Mouse (Mus musculus) hindbrain, embryonic 12.5 days (tissue): ENCODE measurements around the gene Sh3bp4. TPM values are rescaled to one million over a fixed set of nuclear protein-coding genes. Genes with fewer than 3 reads are reported as not detected.

Experiments
- ATAC-seq: fragments of 200-750 bp; cut with Nextera tagmentation; 2 replicates; pipeline ENCODE4 v1.8.0; 2017; ENCODE audit warnings: moderate TSS enrichment; ENCODE audit not compliant: low FRiP score
- H3K27ac ChIP-seq: fragments of 300-500 bp; sonication (generic); 2 replicates; pipeline ENCODE4 v1.5.1; 2016; ENCODE audit warnings: mild to moderate bottlenecking
- H3K27me3 ChIP-seq: fragments of 300-500 bp; sonication (generic); 2 replicates; pipeline ENCODE4 v1.6.1; 2016; ENCODE audit warnings: mild to moderate bottlenecking
- H3K36me3 ChIP-seq: fragments of 300-500 bp; sonication (generic); 2 replicates; pipeline ENCODE4 v1.6.1; 2016; ENCODE audit warnings: mild to moderate bottlenecking
- H3K4me1 ChIP-seq: fragments of 300-500 bp; sonication (generic); 2 replicates; pipeline ENCODE4 v1.6.1; 2016
- H3K4me2 ChIP-seq: fragments of 300-500 bp; sonication (generic); replicated peaks from 2 replicates; pipeline ENCODE4 v1.6.1; 2016; ENCODE audit warnings: mild to moderate bottlenecking
- H3K4me3 ChIP-seq: fragments of 300-500 bp; sonication (generic); 2 replicates; pipeline ENCODE4 v1.5.1; 2016; ENCODE audit warnings: mild to moderate bottlenecking
- H3K9ac ChIP-seq: fragments of 300-500 bp; sonication (generic); 2 replicates; pipeline ENCODE4 v1.6.1; 2016; ENCODE audit warnings: mild to moderate bottlenecking, moderate library complexity
- H3K9me3 ChIP-seq: fragments of 300-500 bp; sonication (generic); replicated peaks from 2 replicates; pipeline ENCODE4 v1.6.1; 2016; ENCODE audit warnings: mild to moderate bottlenecking
- WGBS: fragments of 180-500 bp; shearing (Covaris S2); methylation state at CpG from one replicate; pipeline ENCODE4 v1.1.7; 2016; 5-methylcytosine and 5-hydroxymethylcytosine counted together
- polyA plus RNA-seq: library from polyadenylated mRNA; unstranded; fragments of >200 nt; fragmentation: Nextera tagmentation; extraction: Ambion mirVana; gene quantifications from 2 replicates; pipeline ENCODE4 v1.2.1, GENCODE M21; 2016

The Sh3bp4 gene
- polyA plus RNA-seq, 1 experiment from 2014 or later = 28.0 TPM

GRCm38 (mm10) chr1:89073291-89073846, 3.2 kb downstream of the Sh3bp4 start:
- Histone ChIP-seq H3K36me3 (no peaks in the 10 kb centered on the region), H3K4me1 (peaks cover 68% of the 10 kb centered on the region), H3K27me3 (no peaks in the 10 kb centered on the region), H3K9me3 (no peaks in the 10 kb centered on the region), H3K9ac (no peak overlapping the region), H3K4me2 (peak overlapping the region; percentile 68), H3K27ac (peak overlapping the region; percentile 76; the same call in 1 of the 2 replicates), H3K4me3 (peak overlapping the region; percentile 83; the same call in 1 of the 2 replicates)
- WGBS = 74% methylated on average over 5 of the region's 5 CpGs
- ATAC-seq = no peak

DNA sequence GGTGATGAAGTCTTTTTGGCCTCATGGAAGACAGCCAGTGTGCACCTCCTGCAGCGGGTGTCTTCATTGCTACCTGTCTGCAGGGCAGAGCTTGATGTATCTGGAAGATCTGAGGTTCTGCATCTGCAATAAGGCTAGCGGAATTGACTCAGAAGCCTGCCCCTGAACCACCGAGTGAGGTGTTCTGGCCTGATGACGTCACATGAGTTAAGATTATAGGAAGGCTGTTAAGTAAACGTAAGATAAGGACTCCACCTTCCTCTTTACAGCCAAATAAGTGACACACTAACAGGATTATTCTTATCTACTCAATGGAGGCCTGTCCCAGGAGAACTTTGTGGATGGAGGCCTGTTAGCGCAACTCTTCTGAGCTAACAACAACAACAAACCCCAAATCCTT, 4.5 kb downstream of the Sh3bp4 start:
- 81% methylated on average over 6 of the region's 6 CpGs for WGBS
- Histone ChIP-seq H3K9me3 (no peaks in the 10 kb centered on the region), H3K4me3 (no peak overlapping the region), H3K36me3 (no peaks in the 10 kb centered on the region), H3K27ac (no peak overlapping the region), H3K27me3 (no peaks in the 10 kb centered on the region), H3K4me2 (no peak overlapping the region), H3K9ac (no peak overlapping the region), H3K4me1 (peaks cover 69% of the 10 kb centered on the region)
- ATAC-seq = no peak

DNA sequence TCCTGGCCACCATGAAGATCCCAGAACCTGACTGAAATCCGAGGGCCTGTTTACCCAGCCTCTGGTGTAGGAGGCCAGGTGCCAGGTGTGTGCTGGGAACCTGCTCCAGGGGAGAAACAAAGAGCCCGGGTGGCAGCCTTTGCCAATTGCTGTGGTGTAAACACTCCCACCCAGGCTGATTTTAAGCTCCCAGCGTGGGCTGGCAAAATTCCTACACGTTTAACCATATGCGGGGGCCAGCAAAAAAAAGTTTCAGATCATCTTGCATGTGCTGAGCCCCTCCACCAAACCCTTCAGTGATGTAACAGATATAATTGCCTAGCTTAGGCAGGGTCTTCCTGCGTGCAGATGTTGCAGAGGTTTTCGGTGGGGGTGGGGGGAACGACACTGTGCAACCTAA, 4.9 kb downstream of the Sh3bp4 start:
- no peak for ATAC-seq
- H3K9me3 ChIP-seq = no peaks in the 10 kb centered on the region
- H3K4me3 ChIP-seq = no peak overlapping the region
- WGBS = 67% methylated on average over 8 of the region's 8 CpGs
- H3K4me2 ChIP-seq = no peak overlapping the region
- H3K9ac ChIP-seq = no peak overlapping the region
- H3K4me1 ChIP-seq = peaks cover 69% of the 10 kb centered on the region
- H3K36me3 ChIP-seq = no peaks in the 10 kb centered on the region
- no peak overlapping the region for H3K27ac ChIP-seq
- no peaks in the 10 kb centered on the region for H3K27me3 ChIP-seq

GRCm38 (mm10) chr1:89076777-89077176, 6.6 kb downstream of the Sh3bp4 start:
- H3K9ac ChIP-seq = no peak overlapping the region
- 87% methylated on average over 9 of the region's 9 CpGs for WGBS
- H3K4me3 ChIP-seq = no peak overlapping the region
- peaks cover 78% of the 10 kb centered on the region for H3K4me1 ChIP-seq
- H3K27ac ChIP-seq = no peak overlapping the region
- ATAC-seq = no peak
- no peaks in the 10 kb centered on the region for H3K9me3 ChIP-seq
- H3K4me2 ChIP-seq = no peak overlapping the region
- no peaks in the 10 kb centered on the region for H3K36me3 ChIP-seq
- H3K27me3 ChIP-seq = no peaks in the 10 kb centered on the region

GRCm38 (mm10) chr1:89078240-89078639, 8.0 kb downstream of the Sh3bp4 start:
- Histone ChIP-seq H3K9me3 (no peaks in the 10 kb centered on the region), H3K9ac (no peak overlapping the region; the same call in 1 of the 2 replicates), H3K36me3 (no peaks in the 10 kb centered on the region), H3K27me3 (no peaks in the 10 kb centered on the region), H3K4me1 (peaks cover 78% of the 10 kb centered on the region), H3K4me3 (no peak overlapping the region), H3K4me2 (no peak overlapping the region), H3K27ac (no peak overlapping the region)
- WGBS = 64% methylated on average over 2 of the region's 2 CpGs
- no peak for ATAC-seq

DNA sequence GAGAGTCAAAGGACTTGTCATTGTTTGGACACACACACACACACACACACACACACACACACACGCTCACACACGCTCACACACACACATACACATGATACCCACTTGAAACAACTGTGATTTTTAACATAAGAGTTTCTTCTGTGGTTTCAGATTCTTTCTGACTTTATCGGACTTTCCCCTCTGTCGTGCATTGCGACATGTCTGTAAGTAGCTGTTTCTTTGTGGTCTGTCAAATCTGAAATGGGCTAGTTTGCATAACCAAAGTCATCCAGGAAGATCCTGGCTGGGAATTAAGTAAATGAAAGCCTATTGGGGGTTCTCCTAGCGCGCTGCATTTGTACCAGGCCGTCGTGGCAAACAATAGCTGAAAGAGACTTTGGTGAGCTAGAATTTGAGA, 8.5 kb downstream of the Sh3bp4 start:
- Histone ChIP-seq H3K9me3 (no peaks in the 10 kb centered on the region), H3K36me3 (no peaks in the 10 kb centered on the region), H3K4me2 (no peak overlapping the region), H3K4me3 (no peak overlapping the region), H3K27me3 (no peaks in the 10 kb centered on the region), H3K9ac (no peak overlapping the region; the same call in 1 of the 2 replicates), H3K27ac (no peak overlapping the region; the same call in 1 of the 2 replicates), H3K4me1 (peaks cover 76% of the 10 kb centered on the region)
- WGBS = 25% methylated on average over 9 of the region's 9 CpGs
- ATAC-seq = no peak

DNA sequence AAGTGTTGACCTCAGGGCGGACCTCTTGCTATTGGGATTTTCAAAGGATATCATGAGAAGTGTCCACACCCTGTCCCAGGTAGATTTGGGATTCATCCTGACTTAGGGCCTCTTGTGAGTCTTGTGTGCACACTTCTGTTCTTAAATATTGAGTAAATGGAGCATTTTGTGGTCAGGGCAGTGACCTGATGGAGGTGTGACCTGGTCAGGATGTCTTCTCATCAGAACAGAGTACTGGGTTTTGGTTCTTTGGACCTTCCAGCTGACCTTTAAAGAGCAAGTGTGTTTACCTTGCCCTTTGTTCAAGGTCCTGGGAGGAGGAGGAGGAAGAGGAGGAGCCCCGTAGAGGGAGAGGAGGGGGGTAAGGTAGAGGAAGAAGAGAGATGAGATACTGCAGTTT, 9.0 kb downstream of the Sh3bp4 start:
- H3K4me1 ChIP-seq = peaks cover 74% of the 10 kb centered on the region
- WGBS = 57% methylated on average over 2 of the region's 2 CpGs
- no peak overlapping the region for H3K27ac ChIP-seq
- no peaks in the 10 kb centered on the region for H3K27me3 ChIP-seq
- no peak overlapping the region for H3K9ac ChIP-seq
- H3K36me3 ChIP-seq = no peaks in the 10 kb centered on the region
- ATAC-seq = no peak
- no peak overlapping the region for H3K4me2 ChIP-seq
- no peak overlapping the region for H3K4me3 ChIP-seq
- no peaks in the 10 kb centered on the region for H3K9me3 ChIP-seq

DNA sequence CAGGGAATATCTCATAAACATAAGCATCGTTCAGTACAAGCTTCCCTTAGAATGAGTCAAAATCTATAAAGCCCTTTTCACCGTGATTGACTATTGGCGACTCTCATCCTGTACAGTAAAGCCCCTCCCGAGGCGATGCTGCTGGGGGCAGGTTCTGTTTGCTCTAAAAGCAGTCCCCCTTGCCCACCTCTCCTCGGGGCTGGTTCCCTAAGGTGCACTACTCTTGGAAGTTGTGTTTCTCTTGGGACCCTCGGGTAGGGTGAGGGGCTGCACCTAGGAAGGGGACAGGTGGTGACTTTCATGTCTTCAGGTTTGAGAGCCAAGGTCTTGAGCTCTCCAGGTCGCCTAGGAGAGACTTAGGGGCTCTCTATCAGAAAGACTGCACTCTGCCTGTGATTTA, 10.2 kb downstream of the Sh3bp4 start:
- H3K4me1 ChIP-seq = peaks cover 64% of the 10 kb centered on the region
- 76% methylated on average over 8 of the region's 8 CpGs for WGBS

DNA sequence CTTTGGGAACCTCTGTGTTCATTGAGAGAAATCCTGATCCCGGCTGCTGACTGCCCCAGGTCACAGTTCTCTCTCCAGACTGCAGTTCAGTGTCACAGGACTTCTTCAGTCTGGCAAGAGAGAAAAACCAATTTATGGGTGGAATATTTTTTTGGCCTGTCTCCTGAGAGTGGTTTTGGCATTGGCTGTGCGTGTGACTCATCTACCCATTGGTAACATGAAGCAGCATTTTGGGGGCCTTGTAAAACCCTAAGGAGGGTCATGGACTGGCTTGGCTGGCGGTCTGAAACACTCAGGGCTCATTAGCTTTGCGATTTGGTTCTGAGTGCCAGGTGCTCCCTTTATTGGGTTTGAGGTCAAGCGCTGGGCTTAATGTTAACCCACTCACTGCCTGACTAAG, 10.6 kb downstream of the Sh3bp4 start:
- Histone ChIP-seq H3K9ac (no peak overlapping the region), H3K4me1 (peaks cover 64% of the 10 kb centered on the region), H3K36me3 (no peaks in the 10 kb centered on the region), H3K4me2 (no peak overlapping the region), H3K27ac (no peak overlapping the region), H3K27me3 (no peaks in the 10 kb centered on the region), H3K4me3 (no peak overlapping the region), H3K9me3 (no peaks in the 10 kb centered on the region)
- WGBS = 66% methylated on average over 5 of the region's 5 CpGs
- no peak for ATAC-seq

More for the DNA sequence above, 10.2 kb downstream of the Sh3bp4 start:
- H3K27ac ChIP-seq = no peak overlapping the region
- H3K4me2 ChIP-seq = no peak overlapping the region
- no peaks in the 10 kb centered on the region for H3K27me3 ChIP-seq
- H3K9ac ChIP-seq = no peak overlapping the region
- no peaks in the 10 kb centered on the region for H3K36me3 ChIP-seq
- no peaks in the 10 kb centered on the region for H3K9me3 ChIP-seq
- no peak for ATAC-seq
- no peak overlapping the region for H3K4me3 ChIP-seq

- Histone ChIP-seq H3K27me3 (no peaks in the 10 kb centered on the region), H3K4me1 (peaks cover 64% of the 10 kb centered on the region), H3K4me2 (no peak overlapping the region), H3K36me3 (no peaks in the 10 kb centered on the region), H3K4me3 (no peak overlapping the region), H3K27ac (no peak overlapping the region), H3K9me3 (no peaks in the 10 kb centered on the region), H3K9ac (no peak overlapping the region)
- WGBS = 73% methylated on average over 4 of the region's 4 CpGs
- no peak for ATAC-seq
Observed at GRCm38 (mm10) chr1:89081371-89081770, 11.2 kb downstream of the Sh3bp4 start.

- WGBS = 28% methylated on average over 14 of the region's 14 CpGs
- H3K27me3 ChIP-seq = no peaks in the 10 kb centered on the region
- no peak overlapping the region for H3K4me3 ChIP-seq
- H3K9me3 ChIP-seq = no peaks in the 10 kb centered on the region
- H3K27ac ChIP-seq = no peak overlapping the region
- ATAC-seq = no peak
- H3K9ac ChIP-seq = no peak overlapping the region
- peaks cover 70% of the 10 kb centered on the region for H3K4me1 ChIP-seq
- no peak overlapping the region for H3K4me2 ChIP-seq
- no peaks in the 10 kb centered on the region for H3K36me3 ChIP-seq
Observed at GRCm38 (mm10) chr1:89082171-89082882, 12.1 kb downstream of the Sh3bp4 start.

DNA sequence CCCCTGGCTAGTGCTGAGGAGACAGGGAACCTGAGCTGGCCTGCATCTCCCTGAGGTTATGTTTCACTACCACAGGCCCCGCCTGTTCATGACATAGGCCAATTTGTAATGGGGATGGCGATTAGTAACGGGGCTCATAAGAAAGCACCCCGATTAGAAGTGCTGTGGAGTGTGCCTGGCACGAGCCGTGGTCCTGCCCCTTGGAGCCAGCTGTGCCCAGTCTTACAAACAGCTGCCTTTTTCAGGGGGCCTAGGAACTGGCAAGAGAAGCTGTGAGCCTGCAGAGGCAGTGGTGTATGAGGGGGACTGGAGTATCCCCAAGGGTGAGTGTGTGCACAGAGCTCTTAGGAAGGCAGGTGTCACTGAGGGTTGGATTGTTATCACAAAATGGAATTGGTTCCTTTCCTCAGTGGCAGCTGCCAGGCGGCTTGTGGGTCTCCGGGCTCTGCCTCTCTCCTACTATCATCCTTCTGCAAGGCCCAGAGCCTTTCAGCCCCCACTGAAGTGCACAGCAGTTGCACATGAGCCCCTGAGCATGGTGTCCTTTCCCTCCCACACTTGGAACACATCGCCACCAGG, 16.4 kb downstream of the Sh3bp4 start:
- peak overlapping the region; percentile 17; the same call in 1 of the 2 replicates for H3K27ac ChIP-seq
- peak; percentile 44 for ATAC-seq

More for the DNA sequence above, 16.4 kb downstream of the Sh3bp4 start:
- Histone ChIP-seq H3K27me3 (no peaks in the 10 kb centered on the region), H3K4me2 (no peak overlapping the region), H3K4me3 (no peak overlapping the region), H3K4me1 (peaks cover 60% of the 10 kb centered on the region), H3K9me3 (no peaks in the 10 kb centered on the region), H3K9ac (no peak overlapping the region), H3K36me3 (no peaks in the 10 kb centered on the region)
- 64% methylated on average over 9 of the region's 9 CpGs for WGBS
